Mouse (Mus musculus) stomach, postnatal 0 days (tissue): ENCODE measurements around the gene Hexim2.

ENCODE experiments used
- CTCF ChIP-seq: IDR thresholded peaks from 2 replicates; pipeline ENCODE4 v1.5.1; 2016; ENCODE audit warnings: antibody characterized with exemption, low read depth, mild to moderate bottlenecking, moderate library complexity
- EP300 ChIP-seq: optimal IDR thresholded peaks from 2 replicates; pipeline ENCODE3; 2016; ENCODE audit warnings: antibody characterized with exemption

- TF ChIP-seq CTCF, result peak; percentile 62
- TF ChIP-seq EP300, result no peak
These were observed 29.9 kb downstream of the Hexim2 start for GRCm38 (mm10) chr11:103162132-103162531.
